10 mouse cellular contexts compared by ENCODE assay signal in the genomic region with DNA sequence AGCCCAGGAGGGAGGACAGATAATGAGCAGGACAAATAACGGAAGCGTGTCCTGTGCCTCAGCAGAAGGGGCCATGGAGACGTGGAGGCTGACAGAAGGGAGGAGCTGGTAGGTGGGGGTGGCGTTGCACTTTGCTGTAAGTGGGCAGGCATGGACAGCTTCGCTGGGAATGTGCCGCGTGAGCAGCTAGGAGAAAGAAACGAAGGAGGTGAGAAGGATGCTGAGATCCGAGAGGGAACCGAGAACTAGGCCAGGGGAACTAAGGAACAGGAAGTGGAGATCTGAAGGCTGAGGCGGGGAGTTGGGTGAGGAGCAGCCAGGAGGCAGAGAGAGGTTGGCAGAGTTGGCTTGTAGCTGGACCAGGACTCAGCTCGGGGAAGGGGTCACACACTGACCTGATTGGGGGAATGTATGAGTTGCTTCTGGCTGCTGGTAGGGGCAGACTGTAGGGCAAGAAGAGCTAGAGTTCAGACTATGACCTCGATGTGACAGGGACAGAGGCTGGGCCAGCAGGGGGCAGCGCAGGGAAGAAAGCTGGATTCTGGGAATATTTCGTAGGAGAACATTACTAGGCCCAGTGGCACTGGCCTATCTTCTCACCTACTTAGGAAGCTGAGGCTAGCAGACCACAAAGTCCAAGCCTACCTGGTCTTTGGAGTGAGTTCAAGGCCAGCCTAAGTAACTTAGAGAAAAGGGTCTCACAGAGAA. TPM values are rescaled to one million over a fixed set of nuclear protein-coding genes. Genes with fewer than 3 reads are reported as not detected.
DNase-seq lines count a peak whose midpoint lies in the region; ATAC-seq and TF ChIP-seq lines count a peak whose summit lies in the region.
"Had no signal": no experiment of that assay in that cellular context is flagged by ENCODE, and none has a peak within 500 bp of the region (broad histone marks: within the 10 kb centered on the region; RNA-seq: fewer than 3 reads in every experiment).

No protein-coding gene starts in this region.

- no peaks in the 10 kb centered on the region for H3K36me3 ChIP-seq in midbrain, postnatal 0 days (ENCODE audit: insufficient read depth, low read length)
- H3K36me3 ChIP-seq in midbrain, embryonic 13.5 days, result no peaks in the 10 kb centered on the region
- no peaks in the 10 kb centered on the region for H3K36me3 ChIP-seq in heart, embryonic 15.5 days
- H3K36me3 ChIP-seq in liver, postnatal 0 days (replicated peaks; ENCODE audit: insufficient read depth, low read length), result peaks cover 3% of the 10 kb centered on the region; the same call in 1 of the 2 replicates

- DNase-seq in CD4-positive, CD25-positive, alpha-beta regulatory T cell, adult 2 months (ENCODE audit: low read depth, low spot score), result peak; percentile 45
- no peak for DNase-seq in midbrain, postnatal 0 days (ENCODE audit: low spot score)
- DNase-seq in cerebellum, postnatal 14 days, result peak; percentile 66 to 79
- DNase-seq in liver, postnatal 0 days, result peak; percentile 54
- no peak for DNase-seq in spleen, postnatal 14 days (ENCODE audit: low spot score in 2 of 2)

- H3K9me3 ChIP-seq in midbrain, postnatal 0 days (ENCODE audit: low read length), result no peaks in the 10 kb centered on the region
- no peaks in the 10 kb centered on the region for H3K9me3 ChIP-seq in midbrain, embryonic 13.5 days
- no peaks in the 10 kb centered on the region for H3K9me3 ChIP-seq in heart, embryonic 15.5 days (replicated peaks)
- no peaks in the 10 kb centered on the region for H3K9me3 ChIP-seq in liver, postnatal 0 days (ENCODE audit: low read length)

- TF ChIP-seq EP300 in liver, postnatal 0 days (IDR thresholded peaks at IDR 0.05; ENCODE audit: low read depth), result no peak

- H3K4me3 ChIP-seq in midbrain, postnatal 0 days (ENCODE audit: low read depth, low read length), result no peak overlapping the region
- H3K4me3 ChIP-seq in midbrain, embryonic 13.5 days (replicated peaks), result no peak overlapping the region
- H3K4me3 ChIP-seq in heart, embryonic 15.5 days, result no peak overlapping the region
- no peak overlapping the region for H3K4me3 ChIP-seq in liver, postnatal 0 days (ENCODE audit: low read depth, low read length)
- H3K4me3 ChIP-seq: erythroblast, embryonic 14.5 days had no signal

- H3K9ac ChIP-seq in midbrain, postnatal 0 days (replicated peaks; ENCODE audit: low read length, poor library complexity, severe bottlenecking), result no peak overlapping the region
- H3K9ac ChIP-seq in midbrain, embryonic 13.5 days (replicated peaks), result no peak overlapping the region
- no peak overlapping the region for H3K9ac ChIP-seq in heart, embryonic 15.5 days
- no peak overlapping the region for H3K9ac ChIP-seq in liver, postnatal 0 days (replicated peaks)

- H3K4me1 ChIP-seq in midbrain, postnatal 0 days (ENCODE audit: insufficient read depth, low read length), result no peaks in the 10 kb centered on the region
- H3K4me1 ChIP-seq in midbrain, embryonic 13.5 days (replicated peaks), result no peaks in the 10 kb centered on the region
- H3K4me1 ChIP-seq in heart, embryonic 15.5 days (replicated peaks), result peaks cover 22% of the 10 kb centered on the region
- H3K4me1 ChIP-seq in liver, postnatal 0 days (ENCODE audit: insufficient read depth), result peaks cover 8% of the 10 kb centered on the region

- H3K27me3 ChIP-seq in midbrain, postnatal 0 days (ENCODE audit: insufficient read depth, low read length), result no peaks in the 10 kb centered on the region
- no peaks in the 10 kb centered on the region for H3K27me3 ChIP-seq in midbrain, embryonic 13.5 days
- peaks cover 22% of the 10 kb centered on the region; the same call in 1 of the 2 replicates for H3K27me3 ChIP-seq in heart, embryonic 15.5 days
- no peaks in the 10 kb centered on the region for H3K27me3 ChIP-seq in liver, postnatal 0 days (ENCODE audit: insufficient read depth, low read length)

- TF ChIP-seq CTCF in midbrain, postnatal 0 days (IDR thresholded peaks at IDR 0.05), result peak; percentile 59
- TF ChIP-seq CTCF in liver, postnatal 0 days (IDR thresholded peaks at IDR 0.05; ENCODE audit: low read depth), result peak; percentile 72

- ATAC-seq in CD4-positive, CD25-positive, alpha-beta regulatory T cell, adult 4 months, result no peak
- no peak for ATAC-seq in midbrain, postnatal 0 days (ENCODE audit: low FRiP score)
- no peak for ATAC-seq in midbrain, embryonic 13.5 days
- ATAC-seq in heart, embryonic 15.5 days (replicated peaks; ENCODE audit: insufficient number of reproducible peaks, insufficient read depth, low FRiP score, low read depth), result 0 out of 2 replicates have a peak, but pooled peaks have one; percentile 20
- peak; percentile 20; the same call in 1 of the 2 replicates for ATAC-seq in liver, postnatal 0 days

- H3K4me2 ChIP-seq in midbrain, postnatal 0 days (ENCODE audit: low read depth, low read length, poor library complexity, severe bottlenecking), result no peak overlapping the region
- H3K4me2 ChIP-seq in midbrain, embryonic 13.5 days (replicated peaks), result no peak overlapping the region
- 0 out of 2 replicates have a peak overlapping the region, but pooled peaks have one; percentile 9 for H3K4me2 ChIP-seq in heart, embryonic 15.5 days
- H3K4me2 ChIP-seq in liver, postnatal 0 days (ENCODE audit: low read depth, low read length), result no peak overlapping the region

- WGBS in midbrain, postnatal 0 days, result 67% methylated on average over 15 of the region's 15 CpGs
- WGBS in midbrain, embryonic 13.5 days, result 74% methylated on average over 15 of the region's 15 CpGs
- 41% methylated on average over 15 of the region's 15 CpGs for WGBS in heart, embryonic 15.5 days
- WGBS in liver, postnatal 0 days (ENCODE audit: insufficient replicate concordance), result 43% methylated on average over 15 of the region's 15 CpGs

- no peak overlapping the region for H3K27ac ChIP-seq in midbrain, postnatal 0 days (ENCODE audit: low read depth, low read length)
- H3K27ac ChIP-seq in midbrain, embryonic 13.5 days, result no peak overlapping the region
- H3K27ac ChIP-seq in heart, embryonic 15.5 days, result peak overlapping the region; percentile 2; the same call in 1 of the 2 replicates
- H3K27ac ChIP-seq in liver, postnatal 0 days (ENCODE audit: low read depth), result 0 out of 2 replicates have a peak overlapping the region, but pooled peaks have one; percentile 3

RNA-seq across cellular contexts. Expression of a gene that starts 9.9 kb away (rescaled TPM):
- 10 to 100 TPM in 1 of 2 experiments, 1 to 10 TPM in 1; 6.0 to 12.2 TPM for polyA plus RNA-seq in CD4-positive, CD25-positive, alpha-beta regulatory T cell, adult 4 months (2017; shearing (Covaris generic))
- total RNA-seq in midbrain, postnatal 0 days (2014; rRNA removed), result 0.49 and 2.6 TPM in 2 replicates
- 0.62 TPM in 1 of 2 replicates, not detected in the other for polyA plus RNA-seq in midbrain, postnatal 0 days (2015; fragmentation: Nextera tagmentation; extraction: Ambion mirVana)
- 0.18 and 0.59 TPM in 2 replicates for polyA plus RNA-seq in midbrain, embryonic 13.5 days (2015; fragmentation: Nextera tagmentation; extraction: Ambion mirVana)
- polyA plus RNA-seq in heart, embryonic 15.5 days (2015; fragmentation: Nextera tagmentation; extraction: Ambion mirVana), result 1.5 and 4.8 TPM in 2 replicates
- 250 and 259 TPM in 2 replicates for polyA plus RNA-seq in liver, postnatal 0 days (2015; fragmentation: Nextera tagmentation; extraction: Ambion mirVana)
- polyA plus RNA-seq: C2C12 had no signal

RNA-seq across cellular contexts. Expression of a gene that starts 21.6 kb away (rescaled TPM):
- not detected for polyA plus RNA-seq in CD4-positive, CD25-positive, alpha-beta regulatory T cell, adult 4 months (2017; shearing (Covaris generic))
- total RNA-seq in midbrain, postnatal 0 days (2014; rRNA removed), result 45.0 and 57.5 TPM in 2 replicates
- polyA plus RNA-seq in midbrain, postnatal 0 days (2015; fragmentation: Nextera tagmentation; extraction: Ambion mirVana), result 32.3 and 35.8 TPM in 2 replicates
- 1.2 and 2.7 TPM in 2 replicates for polyA plus RNA-seq in midbrain, embryonic 13.5 days (2015; fragmentation: Nextera tagmentation; extraction: Ambion mirVana)
- 3.7 and 4.0 TPM in 2 replicates for polyA plus RNA-seq in heart, embryonic 15.5 days (2015; fragmentation: Nextera tagmentation; extraction: Ambion mirVana)
- 2.8 and 3.1 TPM in 2 replicates for polyA plus RNA-seq in liver, postnatal 0 days (2015; fragmentation: Nextera tagmentation; extraction: Ambion mirVana)

RNA-seq across cellular contexts. Expression of a gene that starts 28.7 kb away (rescaled TPM):
- polyA plus RNA-seq in CD4-positive, CD25-positive, alpha-beta regulatory T cell, adult 4 months (2017; shearing (Covaris generic)), result under 1 TPM in 1 of 2 experiments, not detected in 1; 0.27 TPM
- 3.7 TPM in 1 of 2 replicates, not detected in the other for total RNA-seq in midbrain, postnatal 0 days (2014; rRNA removed)
- 0.47 TPM in 1 of 2 replicates, not detected in the other for polyA plus RNA-seq in midbrain, postnatal 0 days (2015; fragmentation: Nextera tagmentation; extraction: Ambion mirVana)
- polyA plus RNA-seq in midbrain, embryonic 13.5 days (2015; fragmentation: Nextera tagmentation; extraction: Ambion mirVana), result 0.47 TPM in 1 of 2 replicates, not detected in the other
- 2.6 and 15.2 TPM in 2 replicates for polyA plus RNA-seq in heart, embryonic 15.5 days (2015; fragmentation: Nextera tagmentation; extraction: Ambion mirVana)
- 3.4 TPM in 2 replicates for polyA plus RNA-seq in liver, postnatal 0 days (2015; fragmentation: Nextera tagmentation; extraction: Ambion mirVana)
- polyA plus RNA-seq: erythroblast, embryonic 14.5 days had no signal

RNA-seq across cellular contexts. Expression of a gene that starts 46.1 kb away (rescaled TPM):
- polyA plus RNA-seq in CD4-positive, CD25-positive, alpha-beta regulatory T cell, adult 4 months (2017; shearing (Covaris generic)), result not detected
- 1.2 and 1.3 TPM in 2 replicates for total RNA-seq in midbrain, postnatal 0 days (2014; rRNA removed)
- 0.56 and 0.81 TPM in 2 replicates for polyA plus RNA-seq in midbrain, postnatal 0 days (2015; fragmentation: Nextera tagmentation; extraction: Ambion mirVana)
- polyA plus RNA-seq in midbrain, embryonic 13.5 days (2015; fragmentation: Nextera tagmentation; extraction: Ambion mirVana), result 0.16 and 0.30 TPM in 2 replicates
- polyA plus RNA-seq in heart, embryonic 15.5 days (2015; fragmentation: Nextera tagmentation; extraction: Ambion mirVana), result 0.25 and 0.39 TPM in 2 replicates
- 0.11 TPM in 1 of 2 replicates, not detected in the other for polyA plus RNA-seq in liver, postnatal 0 days (2015; fragmentation: Nextera tagmentation; extraction: Ambion mirVana)
- polyA plus RNA-seq: erythroblast, embryonic 14.5 days had no signal

RNA-seq across cellular contexts. Expression of a gene that starts 48.2 kb away (rescaled TPM):
- polyA plus RNA-seq in CD4-positive, CD25-positive, alpha-beta regulatory T cell, adult 4 months (2017; shearing (Covaris generic)), result not detected
- total RNA-seq in midbrain, postnatal 0 days (2014; rRNA removed), result 7.0 and 7.4 TPM in 2 replicates
- polyA plus RNA-seq in midbrain, postnatal 0 days (2015; fragmentation: Nextera tagmentation; extraction: Ambion mirVana), result 20.4 and 22.2 TPM in 2 replicates
- polyA plus RNA-seq in midbrain, embryonic 13.5 days (2015; fragmentation: Nextera tagmentation; extraction: Ambion mirVana), result 5.2 and 5.6 TPM in 2 replicates
- 950 and 1,236 TPM in 2 replicates for polyA plus RNA-seq in heart, embryonic 15.5 days (2015; fragmentation: Nextera tagmentation; extraction: Ambion mirVana)
- 300 and 302 TPM in 2 replicates for polyA plus RNA-seq in liver, postnatal 0 days (2015; fragmentation: Nextera tagmentation; extraction: Ambion mirVana)

Comparison
In these comparisons a context has a peak if more than half of its experiments do, and no peak if none do; other contexts are left out.
1. DNase-seq: peak in CD4-positive, CD25-positive, alpha-beta regulatory T cell, adult 2 months (single experiment), cerebellum, postnatal 14 days (2 of 2) and liver, postnatal 0 days (single experiment); none in midbrain, postnatal 0 days (single experiment) and spleen, postnatal 14 days (0 of 2).
2. ATAC-seq: peak in heart, embryonic 15.5 days (single experiment) and liver, postnatal 0 days (single experiment); none in CD4-positive, CD25-positive, alpha-beta regulatory T cell, adult 4 months (single experiment), midbrain, postnatal 0 days (single experiment) and midbrain, embryonic 13.5 days (single experiment).
3. H3K27ac ChIP-seq: peak in heart, embryonic 15.5 days (single experiment) and liver, postnatal 0 days (single experiment); none in midbrain, postnatal 0 days (single experiment) and midbrain, embryonic 13.5 days (single experiment).
4. RNA of a gene that starts 9.9 kb away (polyA plus RNA-seq): 250 to 259 TPM in liver, postnatal 0 days; 6.0 to 12.2 TPM in CD4-positive, CD25-positive, alpha-beta regulatory T cell, adult 4 months, 1.5 to 4.8 TPM in heart, embryonic 15.5 days, 0.62 TPM in midbrain, postnatal 0 days and 0.18 to 0.59 TPM in midbrain, embryonic 13.5 days; every median in the first group is over 10 times any median in the second.